Mouse (Mus musculus) kidney, adult 2 months (tissue): ENCODE results near the gene Ak6. TPM values are rescaled to one million over a fixed set of nuclear protein-coding genes. Genes with fewer than 3 reads are reported as not detected.

Source experiments
- DNase-seq: peaks from one replicate; pipeline ENCODE4 v3.0.0; 2021
- H3K27ac ChIP-seq: fragments of 200-500 bp; 2 replicates; pipeline ENCODE4 v1.5.1; 2012; ENCODE audit warnings: low read depth, low read length, control low read depth, inconsistent platforms; ENCODE audit not compliant: insufficient read depth
- H3K27me3 ChIP-seq: fragments of 200-500 bp; replicated peaks from 2 replicates; pipeline ENCODE4 v1.6.1; 2012; ENCODE audit warnings: mild to moderate bottlenecking, moderate library complexity, low read length, inconsistent platforms; ENCODE audit not compliant: control insufficient read depth, insufficient read depth
- H3K36me3 ChIP-seq: fragments of 200-500 bp; 2 replicates; pipeline ENCODE4 v1.6.1; 2012; ENCODE audit warnings: mild to moderate bottlenecking, moderate library complexity, low read length, inconsistent platforms; ENCODE audit not compliant: control insufficient read depth, insufficient read depth
- H3K4me1 ChIP-seq: fragments of 200-500 bp; 2 replicates; pipeline ENCODE4 v1.6.1; 2011; ENCODE audit warnings: low read length; ENCODE audit not compliant: control insufficient read depth, insufficient read depth
- H3K4me3 ChIP-seq: fragments of 200-500 bp; 2 replicates; pipeline ENCODE4 v1.5.1; 2011; ENCODE audit warnings: mild to moderate bottlenecking, low read depth, low read length, control low read depth; ENCODE audit not compliant: insufficient read depth
- CTCF ChIP-seq: fragments of 200-500 bp; conservative IDR thresholded peaks from 2 replicates; pipeline ENCODE4 v1.5.1; 2011; ENCODE audit warnings: low read depth, mild to moderate bottlenecking, control low read depth, low read length, moderate library complexity, mixed read lengths; ENCODE audit not compliant: insufficient read depth, insufficient read length
- POLR2A ChIP-seq: fragments of 200-500 bp; IDR thresholded peaks from one replicate; pipeline ENCODE4 v1.6.1; 2011; ENCODE audit warnings: low read depth, low read length, control low read depth
- WGBS: fragments of 180-500 bp; shearing (Covaris S2); methylation state at CpG from one replicate; pipeline ENCODE4 v1.1.7; 2018; 5-methylcytosine and 5-hydroxymethylcytosine counted together
- polyA plus RNA-seq: library from polyadenylated mRNA; depleted of rRNA; stranded (reverse); fragments of >200 nt; gene quantifications from 2 replicates; pipeline ENCODE4 v1.2.3, GENCODE M21; 2012; rRNA removed

Gene Ak6
- polyA plus RNA-seq, result 38.8 and 52.5 TPM in 2 replicates

GRCm38 (mm10) chr13:100650550-100651438 is at the start of gene Ak6, which contains the start of gene Rad17:
Ak6 (plus strand) TSS chr13:100650979.
Rad17 (minus strand) TSS chr13:100651051.
- H3K36me3 ChIP-seq, result no peaks in the 10 kb centered on the region; the same call in 1 of the 2 replicates
- H3K27me3 ChIP-seq, result no peaks in the 10 kb centered on the region
- H3K27ac ChIP-seq, result peak within 1 kb of the TSS; percentile 99
- H3K4me1 ChIP-seq, result peaks cover 7% of the 10 kb centered on the region; the same call in 1 of the 2 replicates
- TF ChIP-seq POLR2A (no peak), CTCF (no peak)
- under 1% methylated on average over 73 of the region's 73 CpGs for WGBS
- DNase-seq, result peak; percentile 96
- H3K4me3 ChIP-seq, result peak within 1 kb of the TSS; percentile 94

- TF ChIP-seq POLR2A, result no peak
- TF ChIP-seq CTCF, result no peak
- Histone ChIP-seq H3K27ac (peak overlapping the region; percentile 19; the same call in 1 of the 2 replicates), H3K36me3 (no peaks in the 10 kb centered on the region; the same call in 1 of the 2 replicates), H3K4me3 (no peak overlapping the region), H3K4me1 (no peaks in the 10 kb centered on the region), H3K27me3 (no peaks in the 10 kb centered on the region)
- WGBS, result 58% methylated on average over 8 of the region's 8 CpGs
- DNase-seq, result no peak
Observed at GRCm38 (mm10) chr13:100601034-100601433, 49.7 kb upstream of the Ak6 start.

DNA sequence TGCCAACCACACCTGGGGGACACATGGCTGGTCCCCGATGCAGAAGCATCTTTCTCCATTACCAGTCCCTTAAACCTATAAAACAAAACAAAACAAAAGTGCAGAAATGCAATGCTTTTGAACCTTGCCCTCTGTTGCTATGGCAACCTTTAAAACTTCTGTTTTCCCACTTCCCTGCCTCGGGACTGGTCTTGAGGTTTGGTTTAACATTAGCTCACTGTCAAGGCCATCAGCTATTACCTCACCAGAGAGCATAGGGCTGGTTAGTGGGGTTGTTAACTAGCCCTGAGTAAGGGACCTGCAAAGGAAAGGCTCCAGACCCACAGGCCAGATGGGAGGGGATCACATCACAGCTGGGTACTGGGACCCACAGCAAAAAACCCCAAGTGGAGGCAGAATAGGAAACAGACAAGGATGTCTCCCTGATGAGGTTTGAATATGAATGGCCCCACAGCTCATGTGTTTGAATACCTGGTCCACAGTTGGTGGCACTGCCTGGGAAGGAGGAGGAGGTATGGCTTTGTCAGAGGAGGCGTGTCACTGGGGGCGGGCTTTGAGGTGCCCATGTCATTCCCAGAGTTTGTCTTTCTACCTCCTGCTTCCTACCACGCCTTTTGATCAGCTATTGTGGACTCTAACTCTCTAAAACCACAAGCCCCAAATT is 48.4 kb upstream of the Ak6 start:
- no peaks in the 10 kb centered on the region; the same call in 1 of the 2 replicates for H3K36me3 ChIP-seq
- no peaks in the 10 kb centered on the region for H3K27me3 ChIP-seq
- H3K4me1 ChIP-seq, result peaks cover 9% of the 10 kb centered on the region
- whole genome bisulfite sequencing, result 43% methylated on average over 5 of the region's 5 CpGs
- TF ChIP-seq POLR2A, result no peak
- TF ChIP-seq CTCF, result no peak
- no peak overlapping the region for H3K4me3 ChIP-seq
- peak; percentile 91 for DNase-seq
- H3K27ac ChIP-seq, result peak overlapping the region; percentile 84

DNA sequence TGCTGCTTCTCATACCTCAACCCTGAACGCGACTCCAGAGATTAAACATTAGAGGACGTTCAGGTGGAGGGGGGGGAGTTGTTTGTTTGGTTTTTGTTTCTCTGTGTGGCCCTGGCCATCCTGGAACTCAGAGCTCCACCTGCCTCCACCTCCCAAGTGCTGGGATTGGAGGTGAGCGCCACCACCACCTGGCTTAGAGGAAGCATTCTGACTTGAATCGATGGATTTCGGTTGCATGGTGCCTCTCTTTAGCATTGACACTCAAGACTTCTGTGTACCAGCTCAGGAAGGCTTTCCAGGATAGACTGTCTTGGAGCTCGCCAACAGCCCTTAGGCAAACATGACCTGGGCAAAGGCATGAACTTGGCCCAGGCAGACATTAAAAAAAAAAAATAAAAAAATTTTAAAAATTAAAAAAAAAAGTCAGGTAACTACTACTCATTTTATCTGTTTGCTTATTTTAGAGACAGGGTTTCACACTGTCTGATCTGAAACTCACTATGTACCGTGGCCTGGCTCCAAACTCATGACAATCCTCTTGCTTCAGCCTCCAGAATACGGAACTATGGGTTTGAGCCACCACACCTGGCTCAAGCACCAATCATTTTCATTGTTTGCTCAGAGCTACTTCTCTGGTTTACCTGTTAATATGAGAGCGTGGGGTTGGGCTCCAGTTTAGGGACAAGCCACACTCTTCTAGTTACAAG is 47.6 kb upstream of the Ak6 start:
- Histone ChIP-seq H3K4me3 (no peak overlapping the region), H3K27me3 (no peaks in the 10 kb centered on the region), H3K27ac (peak overlapping the region; percentile 75), H3K36me3 (no peaks in the 10 kb centered on the region), H3K4me1 (peaks cover 9% of the 10 kb centered on the region)
- WGBS, result 74% methylated on average over 10 of the region's 10 CpGs
- DNase-seq, result peak; percentile 48
- TF ChIP-seq POLR2A, result no peak
- no peak for TF ChIP-seq CTCF

DNA sequence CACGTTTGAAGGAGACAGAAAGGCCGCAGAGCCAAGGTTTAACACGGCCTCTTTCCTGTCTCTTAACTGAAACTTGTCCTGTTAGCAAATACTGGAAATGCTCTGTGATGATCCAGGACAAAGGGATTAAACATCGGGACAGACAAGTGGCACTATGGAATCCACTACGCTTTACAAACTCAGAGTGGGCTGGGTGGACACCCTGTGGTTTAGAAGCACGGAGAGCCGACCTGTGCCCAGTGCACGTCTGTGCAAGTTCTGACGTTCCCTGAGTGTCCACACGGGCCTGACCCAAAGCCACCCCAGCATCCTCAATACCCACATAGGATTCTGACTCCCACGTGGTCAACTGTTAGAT is 47.1 kb upstream of the Ak6 start:
- TF ChIP-seq POLR2A (no peak), CTCF (no peak)
- Histone ChIP-seq H3K4me1 (peaks cover 9% of the 10 kb centered on the region), H3K4me3 (no peak overlapping the region), H3K36me3 (no peaks in the 10 kb centered on the region), H3K27ac (no peak overlapping the region), H3K27me3 (no peaks in the 10 kb centered on the region)
- no peak for DNase-seq
- 90% methylated on average over 11 of the region's 11 CpGs for WGBS

DNA sequence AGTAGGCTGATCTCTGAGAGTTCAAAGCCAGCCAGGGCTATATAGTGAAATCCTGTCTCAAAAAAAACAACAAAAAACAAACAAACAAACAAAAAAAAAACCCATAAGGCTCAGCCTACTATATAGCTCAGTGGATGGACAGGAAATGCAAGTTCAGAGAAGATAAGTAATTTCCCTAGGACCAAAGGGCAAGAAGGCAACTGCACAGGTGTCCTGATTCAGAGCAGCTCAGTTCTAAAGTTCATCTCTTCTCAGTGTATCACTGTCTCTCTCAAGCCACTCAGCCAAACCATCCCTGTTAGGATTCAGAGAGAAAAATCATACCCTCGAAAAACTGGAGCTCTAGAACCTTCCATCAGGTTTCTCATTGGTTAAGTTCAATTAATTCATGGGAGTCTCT is 44.9 kb upstream of the Ak6 start:
- no peaks in the 10 kb centered on the region for H3K36me3 ChIP-seq
- H3K4me1 ChIP-seq, result peaks cover 9% of the 10 kb centered on the region
- no peak for DNase-seq
- TF ChIP-seq CTCF (no peak), POLR2A (no peak)
- H3K4me3 ChIP-seq, result no peak overlapping the region
- no peak overlapping the region for H3K27ac ChIP-seq
- 44% methylated on average over 1 of the region's 1 CpGs for WGBS
- no peaks in the 10 kb centered on the region for H3K27me3 ChIP-seq

- DNase-seq, result no peak
- WGBS, result 92% methylated on average over 8 of the region's 8 CpGs
- Histone ChIP-seq H3K27ac (no peak overlapping the region), H3K4me1 (peaks cover 9% of the 10 kb centered on the region), H3K27me3 (no peaks in the 10 kb centered on the region), H3K4me3 (no peak overlapping the region), H3K36me3 (no peaks in the 10 kb centered on the region)
- no peak for TF ChIP-seq POLR2A
- peak; percentile 27 for TF ChIP-seq CTCF
Observed at GRCm38 (mm10) chr13:100607756-100608155, 43.0 kb upstream of the Ak6 start.
